Mouse (Mus musculus) spleen, postnatal 14 days (tissue): Measurements from ENCODE around the gene Cela1.

ENCODE experiments used
- DNase-seq, 2 experiments: peaks; one replicate each; pipeline ENCODE4 v3.0.0; 2021 to 2022; ENCODE audit warnings: low spot score in 2 of 2

Cela1 gene

DNA sequence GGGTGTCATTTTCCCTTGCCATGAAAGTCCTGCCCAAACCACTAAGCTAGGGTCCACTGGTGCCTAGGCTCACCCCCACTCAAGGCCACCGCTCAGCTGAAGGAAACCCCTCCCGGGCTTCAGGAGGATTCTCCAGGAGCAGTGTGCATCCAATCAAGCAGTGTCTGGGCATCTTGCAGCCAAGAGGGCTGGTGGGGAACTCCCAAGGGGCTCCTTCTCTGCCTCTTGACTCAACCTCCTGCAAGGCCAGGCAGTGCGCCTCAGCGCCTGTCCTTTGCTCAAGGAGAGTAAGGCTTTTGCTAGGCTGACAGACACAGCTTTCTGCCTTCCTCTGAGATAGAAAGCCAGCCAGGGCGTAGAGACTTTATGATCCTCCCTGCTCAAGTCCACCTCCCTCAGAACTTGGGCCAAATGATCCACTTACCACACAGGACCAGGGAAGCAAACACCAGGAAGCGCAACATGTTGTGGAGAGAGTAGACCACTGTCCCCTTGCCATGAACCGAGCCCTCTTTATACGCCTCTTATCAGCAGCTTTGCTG lies at the start of gene Cela1:
Gene Cela1, minus strand, starts transcription at position 492 of the 542 bp plus-strand sequence.
- DNase-seq = no peak

DNA sequence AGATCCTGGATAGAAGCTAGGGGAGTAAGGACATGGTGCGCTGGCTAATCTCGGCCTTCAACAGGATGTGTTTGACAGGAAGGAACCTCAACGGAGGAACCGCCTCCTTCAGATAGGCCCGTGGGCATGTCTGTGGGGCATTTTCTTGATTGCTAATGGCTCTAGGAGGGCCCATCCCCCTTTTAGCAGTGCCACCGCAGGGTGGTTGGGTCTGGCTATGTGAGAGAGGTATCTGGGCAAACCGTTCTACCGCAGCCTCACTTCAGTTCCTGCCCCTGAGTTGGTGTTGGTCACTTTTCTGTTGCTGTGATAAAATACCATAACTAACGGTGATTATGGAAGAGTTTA lies 48.2 kb upstream of the Cela1 start:
- DNase-seq = no peak

DNA sequence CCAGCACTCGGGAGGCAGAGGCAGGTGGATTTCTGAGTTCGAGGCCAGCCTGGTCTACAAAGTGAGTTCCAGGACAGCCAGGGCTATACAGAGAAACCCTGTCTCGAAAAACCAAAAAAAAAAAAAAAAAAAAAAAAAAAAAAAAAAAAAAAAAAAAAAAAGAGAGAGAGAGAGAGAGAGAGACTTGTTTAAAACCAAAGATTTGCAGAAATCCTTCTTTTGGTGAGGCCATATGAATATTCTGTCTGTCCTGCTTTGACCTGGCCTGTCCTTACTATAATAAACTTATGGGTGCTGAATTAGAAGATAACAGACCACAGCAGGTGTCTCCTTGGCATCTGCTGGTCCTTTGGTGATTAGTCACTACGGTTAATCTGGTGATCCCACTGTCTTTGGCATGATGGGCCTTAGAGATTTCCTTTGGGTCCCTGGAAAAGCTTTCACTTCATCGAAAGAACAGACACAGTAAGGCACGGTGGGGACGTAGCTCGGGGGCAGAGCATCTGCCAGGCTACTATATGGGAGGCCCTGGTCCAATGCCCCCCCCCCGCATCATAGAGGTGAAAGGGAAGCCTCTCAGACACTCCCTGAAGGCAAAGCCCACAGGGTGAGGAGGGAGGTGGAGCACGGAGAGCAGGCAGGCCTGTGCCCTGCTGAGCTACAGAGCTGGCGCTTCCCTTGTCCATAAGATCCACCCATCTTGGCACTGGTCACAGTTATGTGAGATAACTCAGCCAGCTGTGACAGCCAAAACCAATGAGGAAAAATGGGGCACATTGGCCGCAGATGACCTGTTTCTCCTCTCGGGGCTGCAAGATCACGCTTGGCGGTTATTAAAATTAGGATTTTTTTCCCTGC lies 47.6 kb upstream of the Cela1 start:
- DNase-seq = no peak

DNA sequence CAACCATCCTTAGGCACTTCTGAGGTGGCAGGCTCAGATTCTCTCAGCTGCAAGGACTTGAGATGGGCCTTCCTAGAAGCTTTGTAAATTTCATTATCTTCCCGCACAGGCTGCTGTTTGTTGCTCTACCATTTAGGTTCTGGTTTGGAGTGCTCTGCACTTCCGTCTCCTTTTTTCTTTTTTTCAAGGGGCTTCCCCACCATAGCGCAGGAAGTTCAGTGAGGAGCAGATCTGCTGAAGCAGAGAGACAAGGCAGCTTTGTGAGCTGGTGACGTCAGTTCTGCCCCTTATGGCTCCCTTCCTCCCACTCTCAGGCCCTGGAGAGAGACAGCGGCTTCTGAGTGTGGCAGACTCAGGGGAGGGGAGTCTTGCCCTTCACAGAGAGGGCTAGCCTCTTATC lies 44.9 kb upstream of the Cela1 start:
- DNase-seq = peak in 1 of 2 experiments; percentile 31

DNA sequence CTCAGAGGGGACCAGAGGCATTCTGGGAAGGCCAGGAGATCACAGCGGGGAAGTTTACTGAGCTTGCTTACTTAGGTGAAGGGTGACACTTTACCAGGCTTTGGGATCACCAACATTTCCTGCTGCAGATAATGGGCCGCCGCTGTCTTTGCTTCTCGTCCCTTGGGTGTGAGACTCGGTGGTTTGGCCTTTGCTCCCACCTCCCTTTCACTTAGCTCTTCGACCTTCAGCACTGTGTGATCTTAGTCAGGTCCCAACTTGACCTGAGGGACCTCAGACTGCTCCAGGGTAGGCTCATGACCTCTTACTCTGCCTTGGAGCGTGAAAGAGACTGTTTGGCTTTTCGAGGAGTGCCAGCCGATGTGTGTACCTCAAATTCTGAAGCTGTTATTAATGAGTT lies 43.4 kb upstream of the Cela1 start:
- DNase-seq = no peak

DNA sequence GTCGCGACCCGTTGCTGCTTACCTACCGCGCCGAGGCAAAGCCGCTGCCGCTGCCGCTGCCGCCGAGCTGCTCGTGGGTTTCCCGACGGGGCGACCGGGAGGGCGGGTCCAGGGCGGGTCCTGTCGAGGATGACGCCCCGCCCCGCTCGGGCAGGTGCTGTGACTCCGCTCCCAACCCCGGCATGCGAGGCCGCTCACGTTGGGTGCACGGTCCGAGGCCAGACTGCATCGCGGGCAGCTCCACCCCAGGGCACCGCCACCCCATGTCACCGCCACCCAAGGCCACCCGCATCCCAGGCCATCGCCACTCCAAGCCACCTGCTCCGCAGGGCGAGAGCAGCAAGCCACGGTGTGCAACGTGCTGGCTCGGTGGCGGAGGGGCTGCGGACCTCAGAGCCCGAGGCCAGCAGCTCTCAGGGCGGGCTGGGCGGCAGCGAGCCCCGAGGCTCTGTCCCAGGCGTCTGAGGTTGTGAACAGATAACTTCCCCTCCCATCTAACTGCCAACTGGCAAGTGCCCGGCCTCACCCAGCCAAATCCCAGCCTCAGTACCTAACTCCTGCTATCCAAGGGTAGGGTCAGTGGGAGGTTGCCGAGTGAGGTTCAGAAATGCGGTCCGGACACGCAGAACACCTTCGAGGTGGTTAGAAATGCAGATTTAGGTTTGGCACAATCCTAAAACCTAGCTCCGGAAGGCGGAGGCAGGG lies 41.7 kb upstream of the Cela1 start, which contains the start of gene Galnt6:
Gene Galnt6, minus strand, starts transcription at position 96 of the 705 bp plus-strand sequence.
- peak; percentile 44 to 52 for DNase-seq

DNA sequence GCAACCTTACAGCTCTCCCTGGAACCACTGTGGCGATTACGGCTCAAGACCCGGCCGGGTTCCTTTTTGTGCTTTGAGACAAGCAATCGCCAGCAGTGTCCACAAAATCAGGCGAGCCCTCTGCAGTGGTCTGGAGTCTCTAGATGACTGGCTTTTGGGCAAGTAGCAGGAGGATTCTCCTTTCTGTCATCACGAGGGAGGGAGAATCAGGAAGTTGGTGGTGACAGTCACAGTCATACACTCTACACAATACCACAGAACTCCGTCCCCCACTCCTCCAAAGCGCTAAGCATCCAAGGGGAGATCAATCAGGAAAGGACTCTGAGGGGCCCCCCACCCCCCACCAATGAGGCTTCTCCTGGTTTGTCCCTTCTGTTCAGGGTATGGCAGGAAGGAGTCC lies 40.9 kb upstream of the Cela1 start:
- DNase-seq = no peak

DNA sequence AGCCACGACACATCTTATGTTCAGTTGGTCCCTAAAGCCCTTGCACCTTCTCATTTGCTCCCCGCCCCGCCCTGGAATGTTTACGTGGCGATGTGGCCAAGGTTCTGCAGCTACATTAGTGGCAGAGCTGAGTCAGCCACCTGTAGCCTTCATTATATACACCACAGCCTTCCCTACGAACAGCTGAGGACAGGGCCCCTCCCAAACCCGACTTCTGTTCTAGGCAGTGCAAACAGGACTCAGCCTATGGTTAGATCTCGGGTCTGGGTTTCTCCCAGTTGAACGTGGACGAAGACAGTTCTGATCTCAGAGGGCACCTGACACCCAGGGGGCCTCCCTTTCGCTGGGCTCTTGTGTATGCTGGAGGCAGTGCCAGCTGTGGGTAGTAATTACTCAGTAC lies 40.1 kb upstream of the Cela1 start:
- DNase-seq = no peak

DNA sequence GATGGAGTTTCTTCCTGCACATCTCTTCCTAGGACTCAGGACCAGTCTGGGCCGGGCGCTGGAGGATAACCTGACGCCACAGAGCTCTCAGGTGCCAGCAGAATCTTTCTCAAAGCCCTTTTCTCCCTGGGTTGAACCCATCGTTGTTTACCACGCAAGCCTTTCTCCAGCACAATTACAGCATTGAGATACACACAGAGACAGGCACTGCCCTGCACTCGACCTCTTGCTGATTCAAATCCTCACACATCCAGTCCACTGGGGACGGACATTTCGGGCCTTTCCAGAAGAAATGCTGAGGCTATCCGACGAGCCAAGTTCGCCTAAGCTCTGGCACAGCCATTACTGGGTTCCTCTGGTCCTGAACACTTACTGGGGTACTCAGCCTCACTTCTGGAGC lies 39.0 kb upstream of the Cela1 start:
- DNase-seq = no peak

DNA sequence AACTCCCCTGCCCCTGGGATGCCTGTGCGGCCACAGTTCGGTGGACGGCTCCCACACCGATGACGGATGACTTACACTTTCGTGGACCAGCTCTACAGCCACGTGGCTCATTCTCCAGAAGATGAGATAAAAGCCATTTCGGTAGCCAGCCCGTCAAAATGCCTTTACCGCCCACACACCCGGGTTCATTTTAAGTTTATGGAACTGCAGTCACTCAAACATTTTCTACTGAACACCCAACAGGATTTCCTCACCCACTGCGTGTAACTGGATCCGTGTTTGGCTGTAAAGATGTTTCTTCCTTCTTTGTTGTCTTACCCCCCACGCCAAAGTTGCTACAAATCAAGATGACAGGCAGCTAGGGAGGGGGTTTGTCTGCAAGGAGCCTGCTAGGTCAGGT lies 35.8 kb upstream of the Cela1 start:
- DNase-seq = no peak

DNA sequence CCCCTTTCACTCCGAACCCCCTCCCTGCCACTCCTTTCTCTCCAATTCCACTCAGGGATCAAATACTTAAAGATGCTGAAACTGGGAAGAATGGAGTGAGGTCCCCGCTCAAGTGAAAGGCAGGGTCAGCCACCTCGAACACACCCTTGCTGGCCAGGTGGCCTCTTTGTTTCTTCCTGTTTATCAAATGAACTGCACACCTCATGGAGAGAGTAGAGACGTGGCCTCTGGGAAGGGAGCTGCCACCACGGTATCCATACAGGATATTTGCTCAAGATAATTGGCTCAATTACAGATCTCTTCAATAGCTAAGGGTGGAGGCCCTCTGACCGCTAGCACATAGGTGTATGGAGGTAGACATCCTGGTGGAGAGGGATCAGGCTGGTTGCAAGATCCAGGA lies 34.8 kb upstream of the Cela1 start:
- DNase-seq = no peak

DNA sequence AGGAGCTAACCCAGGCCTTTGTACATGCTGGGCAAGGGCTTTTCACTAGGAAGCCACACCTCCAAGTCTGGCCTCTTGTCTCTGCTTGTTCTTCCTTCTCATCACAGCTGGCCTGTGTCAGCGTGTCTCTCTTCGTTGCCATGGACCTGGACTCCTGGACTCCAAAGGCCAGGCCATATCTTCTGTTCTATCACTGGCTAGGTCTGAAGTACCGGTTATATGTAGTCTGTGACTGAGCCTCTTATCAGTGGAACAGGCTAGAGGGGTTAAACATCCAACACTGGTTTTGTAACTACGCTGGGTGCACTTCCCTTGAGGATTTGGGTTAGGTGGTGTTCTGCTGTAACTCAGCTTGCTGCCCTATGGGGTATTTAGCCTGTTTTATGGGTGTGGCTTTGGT lies 34.3 kb upstream of the Cela1 start:
- no peak for DNase-seq

DNA sequence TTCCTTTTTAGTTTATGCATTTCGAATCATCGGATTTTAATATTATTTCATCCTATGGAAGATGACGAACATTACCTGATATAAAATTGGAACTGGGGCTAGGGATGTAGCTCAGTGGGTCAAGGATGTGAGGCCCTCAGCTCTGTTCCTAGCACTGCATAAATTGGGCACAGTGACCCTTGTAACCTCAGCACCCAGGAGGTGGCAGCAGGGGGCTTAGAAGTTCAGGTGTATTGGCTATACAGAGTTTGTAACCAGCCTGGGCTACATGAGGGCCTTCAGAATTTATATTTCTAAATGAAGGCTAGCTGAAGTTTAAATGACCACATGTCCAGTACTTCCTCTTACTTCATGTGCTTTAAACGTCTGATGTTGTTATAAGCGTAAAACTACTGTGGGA lies 33.7 kb upstream of the Cela1 start:
- no peak for DNase-seq

DNA sequence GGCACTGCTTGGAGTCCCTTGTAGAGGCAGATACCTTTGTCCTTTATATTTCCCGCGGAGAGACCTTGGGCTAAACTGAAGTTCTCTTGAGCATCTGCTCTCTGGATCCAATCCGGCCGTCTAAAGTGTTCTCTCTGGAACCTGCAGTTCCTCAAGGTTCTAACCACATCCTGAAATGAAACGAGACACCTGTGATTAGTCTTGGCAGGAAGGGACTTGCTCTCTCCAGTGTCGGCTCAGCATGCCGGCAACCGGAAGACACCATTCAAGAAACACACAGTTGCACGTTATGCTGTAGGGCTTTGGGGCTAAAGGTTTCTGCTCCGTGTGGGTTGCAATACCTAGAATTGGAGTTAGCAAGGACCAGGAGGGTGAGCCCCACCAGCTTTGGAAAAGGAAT lies 32.3 kb upstream of the Cela1 start:
- no peak for DNase-seq

DNA sequence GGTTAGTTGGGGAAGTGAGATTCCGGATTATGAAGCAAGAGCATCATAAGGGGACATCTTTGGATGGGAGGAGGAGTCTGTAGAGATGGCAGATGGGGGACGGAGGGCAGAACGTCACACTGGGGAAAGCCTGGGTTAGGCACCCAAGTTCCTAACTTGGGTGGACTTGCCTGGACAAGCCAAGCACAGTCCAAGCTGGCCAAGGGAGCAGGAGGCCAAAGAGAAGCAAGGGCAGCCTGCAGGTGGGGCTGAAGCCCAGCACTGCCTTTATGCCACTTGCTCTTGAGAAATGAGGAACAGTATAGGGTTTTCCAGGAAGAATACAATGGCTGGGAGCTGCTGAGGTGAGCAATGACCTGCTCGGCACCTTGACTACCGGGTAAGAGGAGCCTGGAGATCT lies 31.5 kb upstream of the Cela1 start:
- DNase-seq = no peak

DNA sequence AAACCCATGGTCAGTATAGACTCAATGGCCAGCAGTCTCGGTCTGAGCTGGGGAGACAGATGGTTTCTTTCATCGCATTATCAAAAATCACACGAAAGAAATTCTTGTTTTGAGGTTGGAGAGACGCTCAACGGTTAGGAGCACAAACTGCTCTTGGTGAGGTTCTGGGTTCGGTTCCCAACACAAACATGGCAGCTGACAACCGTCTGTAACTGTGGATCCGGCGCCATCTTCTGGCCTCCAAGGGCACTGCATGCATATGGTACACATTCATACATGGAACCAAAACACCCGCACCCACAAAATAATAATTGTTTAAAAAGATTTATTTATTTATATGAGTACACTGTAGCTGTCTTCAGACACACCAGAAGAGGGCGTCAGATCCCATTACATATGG lies 30.9 kb upstream of the Cela1 start:
- no peak for DNase-seq

DNA sequence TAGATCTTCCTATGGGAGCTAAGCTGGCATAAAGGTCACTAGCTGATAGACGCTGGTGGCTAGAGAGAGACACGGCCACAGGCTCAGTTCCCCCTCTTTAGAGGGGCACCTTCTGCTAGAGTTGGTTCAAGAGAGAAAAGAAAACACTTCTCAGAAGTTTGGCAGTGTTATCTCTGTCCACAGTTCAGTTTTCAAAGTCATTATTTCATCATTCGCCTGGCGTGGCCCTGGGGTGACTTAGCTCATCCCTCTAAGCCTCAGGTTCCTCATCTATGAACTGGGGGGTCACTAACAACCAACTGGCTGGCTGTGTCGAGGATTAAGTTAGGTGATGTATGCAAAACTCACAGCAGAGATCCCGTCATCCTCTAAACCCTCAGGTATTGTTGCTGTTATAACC lies 30.2 kb upstream of the Cela1 start:
- DNase-seq = no peak

DNA sequence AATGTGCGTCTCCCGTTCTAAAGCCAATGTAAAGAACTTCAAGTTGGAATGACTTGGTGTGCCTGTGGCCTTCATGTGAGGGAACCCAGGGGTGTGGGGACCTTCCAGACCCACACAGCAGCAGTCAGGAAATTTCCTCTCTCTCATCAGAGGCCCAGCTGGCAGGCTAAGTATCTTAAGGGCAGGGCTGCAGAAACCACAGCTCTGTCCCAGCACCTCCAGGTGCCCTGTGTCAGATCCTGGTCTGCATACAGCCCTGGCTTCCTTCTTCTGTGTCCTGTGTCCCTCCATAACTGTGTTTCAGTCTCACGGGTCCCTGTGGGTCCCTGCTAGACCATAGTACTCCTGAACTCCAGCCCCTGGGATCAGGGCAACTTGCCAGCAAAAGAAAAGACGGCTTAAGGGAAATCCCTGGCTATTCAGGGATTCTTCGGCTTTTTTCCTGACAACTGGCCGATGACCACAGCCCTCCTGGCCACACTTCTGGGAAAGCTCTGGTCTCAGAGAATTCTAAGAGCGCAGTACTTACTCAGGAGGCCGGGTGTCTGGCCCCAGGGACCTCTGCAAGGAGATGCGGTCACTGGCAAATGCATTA lies 27.8 kb upstream of the Cela1 start:
- DNase-seq = no peak

DNA sequence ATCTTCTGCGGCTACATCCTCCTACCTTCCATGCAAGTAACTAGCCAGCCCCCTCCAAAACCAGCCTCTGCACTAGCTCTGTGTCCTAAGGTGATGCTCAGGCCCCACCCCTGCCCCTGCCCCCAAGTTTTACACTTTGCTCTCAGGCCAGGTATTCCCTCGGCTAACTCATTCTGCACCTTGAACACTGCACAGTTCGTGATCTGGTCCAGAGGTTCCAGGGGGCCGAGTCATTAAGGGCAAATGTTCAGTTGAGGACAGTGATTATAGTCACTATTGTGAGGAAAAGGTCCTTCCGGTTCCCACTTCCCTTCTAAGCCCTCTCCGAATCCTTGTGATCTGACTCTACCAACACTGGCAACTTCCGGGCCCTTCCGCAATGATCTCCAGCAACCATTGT lies 26.7 kb upstream of the Cela1 start:
- no peak for DNase-seq

DNA sequence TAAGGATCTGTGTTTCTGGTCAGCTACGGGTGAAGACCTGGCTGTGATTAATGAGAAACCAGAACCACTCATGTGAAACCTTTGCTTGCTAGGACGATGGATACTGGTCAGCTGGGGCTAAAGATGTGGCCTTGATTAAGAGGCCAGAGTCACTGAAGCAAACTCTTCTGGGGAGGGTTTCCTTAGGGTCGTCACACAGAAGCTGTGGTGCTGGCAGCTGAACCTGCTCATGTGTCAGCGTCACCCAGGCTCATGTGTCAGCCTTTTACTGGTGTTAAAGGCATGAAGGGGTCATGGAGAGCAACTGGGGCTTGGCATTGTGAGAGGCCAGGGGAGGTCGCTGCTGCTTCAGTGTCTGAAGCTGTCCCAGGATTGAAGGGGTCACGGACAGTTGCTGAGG lies 23.1 kb upstream of the Cela1 start:
- no peak for DNase-seq

DNA sequence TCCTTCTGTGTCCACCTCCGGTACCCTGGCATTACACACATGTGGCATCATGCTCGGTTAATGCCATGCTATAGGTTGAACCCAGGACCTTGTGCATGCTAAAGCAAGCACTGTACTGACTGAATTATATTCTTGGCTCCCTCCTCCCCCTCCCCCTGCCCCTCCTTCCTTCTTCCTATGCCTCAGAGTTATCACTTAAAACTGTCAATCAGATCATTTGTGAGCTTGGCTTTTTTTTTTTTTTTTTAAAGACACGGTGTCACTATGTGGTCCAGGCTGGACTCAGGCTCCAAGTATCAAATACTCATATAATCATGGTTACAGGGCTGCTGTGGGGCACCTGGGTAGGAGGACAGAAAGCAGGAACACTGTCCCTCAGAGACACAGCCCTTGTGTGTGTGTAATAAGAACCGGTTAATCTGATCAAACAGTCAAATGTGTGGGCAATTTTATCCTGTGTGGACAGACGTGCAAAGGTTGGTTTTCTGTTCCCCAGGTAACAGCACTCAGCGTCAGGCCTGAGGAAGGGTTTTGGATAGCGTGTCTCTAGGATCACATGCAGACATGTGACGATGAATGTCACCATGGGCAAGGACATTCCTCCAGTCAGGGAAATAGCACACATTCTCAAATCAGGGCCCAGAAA lies 20.8 kb upstream of the Cela1 start:
- DNase-seq = no peak

DNA sequence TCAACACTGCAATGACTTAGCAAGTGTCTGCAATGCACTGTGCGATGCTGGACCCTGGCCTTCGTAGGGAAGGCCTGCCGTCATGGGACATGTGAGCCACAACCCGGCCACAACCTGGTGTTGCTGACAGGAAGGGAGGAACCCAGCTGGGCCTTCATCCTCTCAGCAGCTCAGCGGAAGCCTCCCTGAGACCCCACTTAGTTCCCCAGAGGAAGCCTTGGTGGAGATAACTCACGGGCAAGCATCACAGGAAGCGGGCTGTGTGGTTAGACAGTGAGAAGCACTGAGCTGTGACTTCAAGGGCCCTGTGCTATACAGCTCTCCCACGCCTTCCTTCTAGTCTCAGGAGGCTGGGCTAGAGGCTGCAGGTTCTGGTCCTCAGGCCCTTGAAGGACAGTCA lies 18.5 kb upstream of the Cela1 start:
- peak; percentile 45 to 54 for DNase-seq
